Mouse (Mus musculus): Measurements from ENCODE around the gene Adh1. TPM values are rescaled to one million over a fixed set of nuclear protein-coding genes. Genes with fewer than 3 reads are reported as not detected.

The Adh1 gene
- polyA plus RNA-seq, 1 experiment: 1.8 TPM

DNA sequence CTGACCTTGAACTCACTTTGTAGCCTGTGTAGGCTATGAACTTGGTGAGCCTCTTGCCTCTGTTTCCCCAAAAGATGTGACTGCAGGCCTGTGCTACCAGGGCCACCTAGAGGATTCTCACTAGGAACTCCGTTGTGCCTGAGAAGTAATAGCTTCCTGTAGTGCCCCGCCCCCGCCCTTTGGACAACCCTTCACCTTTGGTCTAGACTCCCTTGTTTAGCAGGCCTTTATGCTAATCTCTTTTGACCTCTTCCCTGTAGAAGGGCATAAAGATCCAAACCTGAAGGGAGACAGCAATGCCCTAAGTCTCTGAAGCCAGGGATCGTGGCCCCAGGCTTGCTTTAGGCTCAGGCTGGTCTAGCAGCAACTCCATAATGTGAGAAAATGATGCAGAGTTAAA, 38.3 kb upstream of the Adh1 start:
- TF ChIP-seq POLR2A (IDR thresholded peaks at IDR 0.05; ENCODE audit: low read depth, low read length) (no peak), CTCF (IDR thresholded peaks at IDR 0.05; ENCODE audit: extremely low read depth, insufficient read depth, insufficient read length, insufficient replicate concordance) (no peak)
- H3K4me1 ChIP-seq (ENCODE audit: control insufficient read depth, insufficient read depth, insufficient read length): no peaks in the 10 kb centered on the region
- no peaks in the 10 kb centered on the region for H3K36me3 ChIP-seq (ENCODE audit: control insufficient read depth, insufficient read depth, low read length)
- no peak overlapping the region for H3K4me3 ChIP-seq (ENCODE audit: extremely low read depth, insufficient read depth, insufficient read length)
- 70% methylated on average over 4 of the region's 4 CpGs for WGBS
- no peaks in the 10 kb centered on the region for H3K27me3 ChIP-seq (ENCODE audit: control insufficient read depth, insufficient read depth, low read length)
- no peak for DNase-seq (ENCODE audit: low read depth in 1 of 2, low spot score in 2 of 2)
- H3K27ac ChIP-seq (ENCODE audit: insufficient read depth, low read length): no peak overlapping the region

DNA sequence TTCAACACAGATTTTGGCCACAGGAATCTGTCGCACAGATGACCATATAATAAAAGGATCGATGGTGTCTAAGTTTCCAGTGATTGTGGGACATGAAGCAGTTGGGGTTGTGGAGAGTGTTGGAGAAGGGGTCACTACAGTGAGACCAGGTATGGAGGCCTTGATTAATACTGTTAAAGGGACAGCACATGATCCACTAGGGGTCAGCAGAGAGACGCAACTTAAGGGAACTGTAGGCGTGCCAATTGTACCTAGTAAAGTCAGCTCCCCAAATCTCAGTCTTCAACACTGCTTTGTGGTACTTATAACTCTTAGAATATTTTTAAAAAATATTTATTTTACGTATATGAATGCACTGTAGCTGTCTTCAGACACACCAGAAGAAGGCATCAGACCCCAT, 37.8 kb upstream of the Adh1 start:
- H3K4me3 ChIP-seq (ENCODE audit: extremely low read depth, insufficient read depth, insufficient read length): no peak overlapping the region
- no peak overlapping the region for H3K27ac ChIP-seq (ENCODE audit: insufficient read depth, low read length)
- no peaks in the 10 kb centered on the region for H3K36me3 ChIP-seq (ENCODE audit: control insufficient read depth, insufficient read depth, low read length)
- H3K27me3 ChIP-seq (ENCODE audit: control insufficient read depth, insufficient read depth, low read length): no peaks in the 10 kb centered on the region
- WGBS: 46% methylated on average over 5 of the region's 5 CpGs
- TF ChIP-seq POLR2A (IDR thresholded peaks at IDR 0.05; ENCODE audit: low read depth, low read length): no peak
- TF ChIP-seq CTCF (IDR thresholded peaks at IDR 0.05; ENCODE audit: extremely low read depth, insufficient read depth, insufficient read length, insufficient replicate concordance): peak; percentile 40; the same call in 1 of the 2 replicates
- peak; percentile 19 to 50 for DNase-seq (ENCODE audit: low read depth in 1 of 2, low spot score in 2 of 2)
- H3K4me1 ChIP-seq (ENCODE audit: control insufficient read depth, insufficient read depth, insufficient read length): no peaks in the 10 kb centered on the region

DNA sequence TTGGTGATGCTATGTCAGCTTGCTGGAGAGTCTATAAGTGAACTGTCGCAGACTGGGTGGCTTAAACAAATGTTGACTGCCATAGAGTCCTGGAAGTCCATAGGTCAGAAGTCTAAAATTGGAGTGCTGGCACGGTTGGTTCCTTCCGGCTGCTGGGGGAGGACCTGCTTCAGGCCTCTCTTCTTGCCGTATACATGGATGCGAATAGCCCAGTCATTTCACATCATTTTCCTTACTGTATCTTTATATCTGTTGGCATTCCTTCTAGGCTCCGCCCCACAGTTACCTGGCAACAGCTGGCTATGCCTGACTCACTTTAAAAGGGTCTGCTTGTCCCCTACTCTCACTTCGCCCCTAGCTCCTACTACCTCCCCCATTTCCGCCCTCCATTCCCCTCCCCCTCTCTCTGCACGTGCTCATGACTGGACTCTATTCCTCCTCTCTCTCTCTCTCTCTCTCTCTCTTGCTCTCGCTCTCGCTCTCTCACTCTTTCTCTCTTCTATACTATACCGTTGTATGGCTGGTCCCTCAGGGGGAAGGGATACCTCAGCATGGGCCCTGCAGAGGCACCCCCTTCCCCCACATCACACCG, 36.3 kb upstream of the Adh1 start:
- 91% methylated on average over 13 of the region's 13 CpGs for WGBS
- H3K4me3 ChIP-seq (ENCODE audit: extremely low read depth, insufficient read depth, insufficient read length): no peak overlapping the region
- H3K27me3 ChIP-seq (ENCODE audit: control insufficient read depth, insufficient read depth, low read length): no peaks in the 10 kb centered on the region
- H3K27ac ChIP-seq (ENCODE audit: insufficient read depth, low read length): no peak overlapping the region
- H3K4me1 ChIP-seq (ENCODE audit: control insufficient read depth, insufficient read depth, insufficient read length): no peaks in the 10 kb centered on the region
- TF ChIP-seq CTCF (IDR thresholded peaks at IDR 0.05; ENCODE audit: extremely low read depth, insufficient read depth, insufficient read length, insufficient replicate concordance): no peak
- TF ChIP-seq POLR2A (IDR thresholded peaks at IDR 0.05; ENCODE audit: low read depth, low read length): no peak
- no peak for DNase-seq (ENCODE audit: low read depth in 1 of 2, low spot score in 2 of 2)
- H3K36me3 ChIP-seq (ENCODE audit: control insufficient read depth, insufficient read depth, low read length): no peaks in the 10 kb centered on the region

DNA sequence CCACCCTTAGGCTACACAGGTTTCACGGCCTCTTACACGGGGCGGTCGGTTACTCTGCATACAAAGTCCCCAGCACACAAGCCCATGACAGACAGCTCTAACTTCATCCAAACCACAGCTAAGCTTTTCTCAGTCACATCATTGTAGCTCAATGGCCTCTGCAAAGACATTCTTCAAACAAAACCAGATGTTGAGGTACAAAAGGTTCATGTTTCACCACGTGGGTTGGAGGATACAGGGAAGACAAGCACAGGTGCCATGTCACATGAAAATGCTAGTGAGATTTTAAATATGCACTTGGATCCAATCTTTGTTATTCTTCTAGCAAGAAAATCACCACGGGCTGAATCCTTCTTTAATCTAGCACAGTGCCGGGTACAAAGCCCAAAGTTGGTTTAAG, 35.5 kb upstream of the Adh1 start:
- Histone ChIP-seq H3K27ac (ENCODE audit: insufficient read depth, low read length) (no peak overlapping the region), H3K4me3 (ENCODE audit: extremely low read depth, insufficient read depth, insufficient read length) (no peak overlapping the region), H3K36me3 (ENCODE audit: control insufficient read depth, insufficient read depth, low read length) (no peaks in the 10 kb centered on the region), H3K27me3 (ENCODE audit: control insufficient read depth, insufficient read depth, low read length) (no peaks in the 10 kb centered on the region), H3K4me1 (ENCODE audit: control insufficient read depth, insufficient read depth, insufficient read length) (no peaks in the 10 kb centered on the region)
- no peak for TF ChIP-seq CTCF (IDR thresholded peaks at IDR 0.05; ENCODE audit: extremely low read depth, insufficient read depth, insufficient read length, insufficient replicate concordance)
- TF ChIP-seq POLR2A (IDR thresholded peaks at IDR 0.05; ENCODE audit: low read depth, low read length): no peak
- no peak for DNase-seq (ENCODE audit: low read depth in 1 of 2, low spot score in 2 of 2)
- WGBS: 77% methylated on average over 7 of the region's 7 CpGs

DNA sequence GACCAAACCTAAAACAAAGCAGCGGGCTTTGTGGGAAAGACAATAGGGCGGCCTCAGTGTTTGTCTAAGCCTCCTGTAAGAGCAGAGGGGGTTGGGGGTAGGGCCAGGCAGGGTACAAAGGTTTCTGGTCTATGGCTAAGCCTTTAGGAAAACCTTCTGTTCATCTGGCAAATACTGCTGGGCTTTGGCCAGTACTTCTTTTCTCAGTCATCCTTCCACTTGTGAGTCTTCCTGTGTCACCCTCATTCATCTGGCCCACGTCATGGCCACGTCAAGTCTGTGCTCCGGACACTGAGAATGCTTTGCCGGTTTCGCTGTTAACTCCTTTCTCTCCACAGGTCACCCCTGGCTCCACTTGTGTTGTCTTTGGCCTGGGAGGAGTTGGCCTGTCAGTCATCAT, 34.9 kb upstream of the Adh1 start:
- no peaks in the 10 kb centered on the region for H3K4me1 ChIP-seq (ENCODE audit: control insufficient read depth, insufficient read depth, insufficient read length)
- H3K36me3 ChIP-seq (ENCODE audit: control insufficient read depth, insufficient read depth, low read length): no peaks in the 10 kb centered on the region
- DNase-seq (ENCODE audit: low read depth in 1 of 2, low spot score in 2 of 2): no peak
- WGBS: 79% methylated on average over 7 of the region's 7 CpGs
- no peaks in the 10 kb centered on the region for H3K27me3 ChIP-seq (ENCODE audit: control insufficient read depth, insufficient read depth, low read length)
- TF ChIP-seq CTCF (IDR thresholded peaks at IDR 0.05; ENCODE audit: extremely low read depth, insufficient read depth, insufficient read length, insufficient replicate concordance) (no peak), POLR2A (IDR thresholded peaks at IDR 0.05; ENCODE audit: low read depth, low read length) (no peak)
- no peak overlapping the region for H3K27ac ChIP-seq (ENCODE audit: insufficient read depth, low read length)
- H3K4me3 ChIP-seq (ENCODE audit: extremely low read depth, insufficient read depth, insufficient read length): no peak overlapping the region

DNA sequence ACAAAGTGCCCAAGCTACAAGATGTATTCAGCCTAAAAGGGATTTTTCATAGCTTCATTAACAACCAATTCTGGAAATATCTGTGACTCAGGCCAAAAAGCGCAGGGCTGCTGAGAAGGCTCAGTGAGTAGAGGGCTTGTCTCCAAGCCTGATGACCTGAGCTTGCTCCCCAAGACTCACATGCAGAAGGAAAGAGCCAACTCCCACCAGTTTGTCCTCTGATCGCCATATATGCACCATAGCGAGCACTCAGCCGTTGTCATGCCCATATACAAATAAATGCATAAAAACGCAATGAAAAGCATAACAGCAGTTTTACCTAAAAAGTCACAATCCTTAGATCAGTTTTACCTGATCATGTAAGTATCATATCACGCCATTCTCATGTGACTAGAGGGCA, 34.3 kb upstream of the Adh1 start:
- TF ChIP-seq POLR2A (IDR thresholded peaks at IDR 0.05; ENCODE audit: low read depth, low read length) (no peak), CTCF (IDR thresholded peaks at IDR 0.05; ENCODE audit: extremely low read depth, insufficient read depth, insufficient read length, insufficient replicate concordance) (no peak)
- no peak for DNase-seq (ENCODE audit: low read depth in 1 of 2, low spot score in 2 of 2)
- Histone ChIP-seq H3K4me1 (ENCODE audit: control insufficient read depth, insufficient read depth, insufficient read length) (no peaks in the 10 kb centered on the region), H3K27me3 (ENCODE audit: control insufficient read depth, insufficient read depth, low read length) (no peaks in the 10 kb centered on the region), H3K36me3 (ENCODE audit: control insufficient read depth, insufficient read depth, low read length) (no peaks in the 10 kb centered on the region), H3K4me3 (ENCODE audit: extremely low read depth, insufficient read depth, insufficient read length) (no peak overlapping the region), H3K27ac (ENCODE audit: insufficient read depth, low read length) (no peak overlapping the region)
- 95% methylated on average over 6 of the region's 6 CpGs for WGBS

DNA sequence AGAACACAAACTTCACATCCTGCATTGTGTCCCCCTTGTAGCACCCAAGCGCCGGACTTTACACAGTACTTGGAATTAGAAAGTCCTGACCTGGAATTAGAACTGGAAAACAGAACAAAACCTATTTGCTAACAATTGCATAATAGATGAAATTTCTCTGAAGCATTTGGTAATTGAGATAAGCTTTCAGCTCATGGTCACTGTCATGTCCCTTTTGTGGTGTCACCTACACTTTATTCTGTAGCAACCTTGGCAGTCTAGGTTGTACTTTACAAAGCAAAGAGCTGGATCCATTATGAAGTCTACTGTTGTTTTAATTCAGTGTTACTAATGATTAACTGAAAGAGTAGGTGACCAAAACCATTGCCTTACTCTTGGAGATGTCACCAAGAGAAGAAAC, 33.7 kb upstream of the Adh1 start:
- WGBS: 98% methylated on average over 2 of the region's 2 CpGs
- no peak overlapping the region for H3K4me3 ChIP-seq (ENCODE audit: extremely low read depth, insufficient read depth, insufficient read length)
- H3K27me3 ChIP-seq (ENCODE audit: control insufficient read depth, insufficient read depth, low read length): no peaks in the 10 kb centered on the region
- DNase-seq (ENCODE audit: low read depth in 1 of 2, low spot score in 2 of 2): no peak
- no peaks in the 10 kb centered on the region for H3K4me1 ChIP-seq (ENCODE audit: control insufficient read depth, insufficient read depth, insufficient read length)
- H3K27ac ChIP-seq (ENCODE audit: insufficient read depth, low read length): no peak overlapping the region
- no peak for TF ChIP-seq CTCF (IDR thresholded peaks at IDR 0.05; ENCODE audit: extremely low read depth, insufficient read depth, insufficient read length, insufficient replicate concordance)
- TF ChIP-seq POLR2A (IDR thresholded peaks at IDR 0.05; ENCODE audit: low read depth, low read length): no peak
- no peaks in the 10 kb centered on the region for H3K36me3 ChIP-seq (ENCODE audit: control insufficient read depth, insufficient read depth, low read length)

All from spleen, adult 2 months (tissue).